Mouse (Mus musculus) central nervous system, embryonic 11.5 days (tissue): ENCODE results near the gene Zfp872. TPM values are rescaled to one million over a fixed set of nuclear protein-coding genes. Genes with fewer than 3 reads are reported as not detected.

ENCODE experiments used
- polyA plus RNA-seq: library from polyadenylated mRNA; depleted of rRNA; stranded (reverse); fragments of >200 nt; gene quantifications from 2 replicates; pipeline ENCODE4 v1.2.3, GENCODE M21; 2012; rRNA removed

Zfp872 gene
- 0.12 and 0.17 TPM in 2 replicates for polyA plus RNA-seq

DNA sequence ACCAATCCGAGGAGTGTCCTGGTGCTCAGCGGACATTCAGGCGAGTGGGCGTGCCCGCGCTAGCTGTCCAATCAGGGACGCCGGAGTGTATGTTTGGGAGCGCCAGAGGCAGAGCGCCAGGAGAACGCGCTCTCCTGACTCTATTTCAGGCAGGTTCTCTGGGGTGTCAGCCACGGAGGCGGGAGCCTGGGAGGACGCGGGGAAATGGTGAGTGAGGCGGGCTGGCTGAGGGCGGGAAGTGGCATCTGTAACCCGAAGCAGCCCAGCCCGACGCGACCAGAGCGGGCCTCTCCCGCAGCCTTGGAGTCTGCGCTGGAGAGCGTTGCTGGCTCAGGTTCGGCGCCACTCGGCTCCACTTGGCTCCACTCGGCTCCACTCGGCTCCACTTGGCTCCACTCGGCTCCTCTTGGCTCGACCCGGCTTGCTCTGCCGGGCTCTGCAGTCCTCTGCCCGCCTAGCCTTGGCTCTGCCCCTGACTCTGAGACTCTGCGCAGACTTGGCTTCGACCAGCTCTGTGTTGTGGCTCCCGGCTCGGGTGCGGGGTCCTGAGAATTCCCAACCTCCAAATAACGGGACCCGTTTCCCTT is at the start of gene Zfp872:
Gene Zfp872, plus strand, starts transcription at position 66 of the 587 bp plus-strand sequence.

DNA sequence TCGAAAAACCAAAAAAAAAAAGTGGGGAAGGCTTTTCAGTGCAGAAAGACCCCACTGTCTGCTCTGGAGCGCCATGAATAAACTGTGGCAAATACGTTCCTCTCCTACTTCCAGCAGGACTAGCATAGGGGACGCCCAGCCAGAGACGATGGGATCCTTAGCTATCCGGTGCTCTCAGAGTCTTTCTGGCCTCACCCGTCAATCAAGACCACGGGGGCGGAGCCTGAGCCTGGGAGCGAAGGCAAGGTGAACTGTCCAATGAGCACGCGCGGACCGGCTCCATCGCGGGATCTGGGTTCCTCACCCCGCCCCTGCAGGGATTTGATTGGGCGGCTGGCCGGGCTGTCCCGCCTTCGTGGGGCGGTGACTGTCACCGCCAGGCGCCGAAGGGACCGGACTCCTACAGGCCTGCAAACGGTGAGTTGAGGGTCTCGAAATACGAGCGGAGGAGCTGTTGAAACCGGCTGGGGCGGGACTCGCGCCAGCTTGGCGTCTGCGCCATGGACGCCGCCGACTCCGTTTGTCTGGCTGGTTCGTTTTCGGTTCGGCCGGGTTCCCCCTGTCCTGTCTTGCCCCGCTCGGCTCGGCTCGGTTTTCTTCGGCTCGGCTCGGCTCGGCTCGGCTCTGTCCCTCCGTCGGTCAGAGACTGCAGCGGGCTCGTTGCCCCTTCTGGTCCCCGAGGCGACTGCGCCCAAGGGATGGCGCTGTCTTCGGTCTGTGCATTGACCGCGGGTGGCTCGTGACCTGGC is 31.2 kb upstream of the Zfp872 start, which contains the start of gene Pigyl:
Gene Pigyl, plus strand, starts transcription at position 350 of the 749 bp plus-strand sequence.

DNA sequence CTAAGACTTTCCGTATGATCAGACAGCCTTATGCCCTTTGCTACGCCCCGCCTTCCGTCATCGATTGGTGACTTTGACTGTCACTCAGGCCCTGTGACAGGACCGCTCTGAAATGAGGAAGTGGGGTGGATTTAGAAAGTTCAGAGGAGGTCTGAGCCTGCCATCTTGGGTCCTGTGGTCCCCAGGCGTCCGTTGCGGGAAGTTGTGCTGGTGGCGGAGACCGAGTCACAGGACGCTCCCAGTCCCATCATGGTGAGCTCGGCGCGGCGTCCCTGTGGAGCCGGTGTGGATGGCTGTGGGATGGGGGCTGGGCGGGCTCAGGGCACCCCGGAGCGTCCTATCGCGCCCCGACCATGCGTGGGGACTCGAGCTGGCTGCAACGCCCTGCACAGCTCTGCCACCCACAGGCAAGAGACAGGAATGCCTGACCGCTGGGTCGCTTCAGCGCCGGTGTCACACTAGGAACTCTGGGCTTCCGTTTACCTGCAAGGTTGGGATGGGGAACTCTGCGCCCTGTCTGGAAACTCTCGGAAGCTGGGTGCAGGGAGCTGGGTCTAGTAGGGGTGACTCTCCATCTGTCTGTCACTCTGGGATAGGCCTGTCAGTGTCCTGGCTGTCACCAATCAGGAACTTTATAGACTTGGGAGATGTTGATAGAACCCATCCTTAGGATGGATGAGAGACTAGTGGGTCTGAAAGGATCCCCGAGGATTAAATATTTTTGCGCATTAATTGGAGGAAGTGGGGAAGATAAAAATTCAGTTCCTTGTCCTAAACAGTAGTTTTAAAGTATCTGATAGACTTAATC is 37.9 kb downstream of the Zfp872 start, which contains the start of gene Zfp809:
Gene Zfp809, plus strand, starts transcription at position 134 of the 808 bp plus-strand sequence.

Other genes with a start within 250 kb of the Zfp872 start
- gene Swsap1, start 232.3 kb upstream of the Zfp872 start, polyA plus RNA-seq = 7.4 and 7.8 TPM in 2 replicates
- 12.4 and 18.9 TPM in 2 replicates for gene Epor, start 224.6 kb upstream of the Zfp872 start, polyA plus RNA-seq
- gene Rgl3, start 198.6 kb upstream of the Zfp872 start, polyA plus RNA-seq = 3.3 and 3.4 TPM in 2 replicates
- 4.8 and 7.3 TPM in 2 replicates for gene Ccdc151, start 185.5 kb upstream of the Zfp872 start, polyA plus RNA-seq
- 109 and 149 TPM in 2 replicates for gene Prkcsh, start 185.3 kb upstream of the Zfp872 start, polyA plus RNA-seq
- gene Elavl3, start 136.1 kb upstream of the Zfp872 start, polyA plus RNA-seq = 84.7 and 86.4 TPM in 2 replicates
- gene Gm49318, start 116.8 kb upstream of the Zfp872 start, polyA plus RNA-seq = 0.08 and 0.12 TPM in 2 replicates
- gene Zfp653, start 116.7 kb upstream of the Zfp872 start, polyA plus RNA-seq = 35.9 and 38.7 TPM in 2 replicates
- 19.9 and 30.4 TPM in 2 replicates for gene Ecsit, start 102.7 kb upstream of the Zfp872 start, polyA plus RNA-seq
- gene Cnn1, start 88.9 kb upstream of the Zfp872 start, polyA plus RNA-seq = 5.0 and 11.5 TPM in 2 replicates
- gene Elof1, start 70.9 kb upstream of the Zfp872 start, polyA plus RNA-seq = 142 and 147 TPM in 2 replicates
- 27.3 and 32.4 TPM in 2 replicates for gene Acp5, start 52.4 kb upstream of the Zfp872 start, polyA plus RNA-seq
- gene Pigyl, start 31.2 kb upstream of the Zfp872 start, polyA plus RNA-seq = 49.8 and 79.8 TPM in 2 replicates
- gene Zfp809, start 37.6 kb downstream of the Zfp872 start, polyA plus RNA-seq = 10.3 and 12.2 TPM in 2 replicates
- 2.6 and 3.8 TPM in 2 replicates for gene Zfp599, start 71.8 kb downstream of the Zfp872 start, polyA plus RNA-seq
- 37.2 and 44.6 TPM in 2 replicates for gene Zfp810, start 119.6 kb downstream of the Zfp872 start, polyA plus RNA-seq
- gene Anln, start 201.1 kb downstream of the Zfp872 start, polyA plus RNA-seq = 34.2 and 39.0 TPM in 2 replicates
- 4.9 and 5.9 TPM in 2 replicates for gene 9530077C05Rik, start 223.4 kb downstream of the Zfp872 start, polyA plus RNA-seq